Mouse (Mus musculus) megakaryocyte progenitor cell, adult 5-6 weeks (primary cell): Measurements from ENCODE around the gene Vwa3b. TPM values are rescaled to one million over a fixed set of nuclear protein-coding genes. Genes with fewer than 3 reads are reported as not detected.

ENCODE experiments used
- ATAC-seq: replicated peaks from 2 replicates; pipeline ENCODE4 v1.8.0; 2016; ENCODE audit warnings: mild to moderate bottlenecking, moderate TSS enrichment, inconsistent platforms; ENCODE audit not compliant: poor library complexity
- total RNA-seq, 2 experiments: library from RNA; stranded (forward) in 1 of 2; stranded (reverse) in 1 of 2; fragments of 157-497, 149-512 nt in 1 of 2; fragments of 200-1000 nt in 1 of 2; gene quantifications; 2 replicates each; pipeline versions ENCODE4 v1.2.3 to v1.2.4; 2015 to 2017

Gene Vwa3b
- total RNA-seq, 2 experiments from 2014 or later, result not detected

DNA sequence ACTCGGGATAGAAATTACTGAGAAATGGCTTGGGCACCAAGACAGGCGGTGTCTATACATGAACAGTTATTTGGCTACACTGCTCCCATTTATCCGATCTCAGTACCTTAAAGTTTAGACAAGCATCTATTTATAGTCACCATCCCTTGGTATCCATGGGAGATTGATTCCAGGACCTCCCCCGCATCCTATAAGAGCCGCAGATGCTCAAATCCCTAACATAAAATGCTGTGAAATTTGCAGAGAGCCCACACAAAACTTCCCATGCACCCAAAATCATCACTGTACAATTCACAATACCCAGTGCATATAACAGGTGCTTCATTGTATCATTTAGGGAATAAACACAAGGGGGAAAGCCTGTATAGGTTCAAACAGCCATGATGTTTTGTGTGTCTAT, 89.5 kb downstream of the Vwa3b start:
- ATAC-seq, result no peak

DNA sequence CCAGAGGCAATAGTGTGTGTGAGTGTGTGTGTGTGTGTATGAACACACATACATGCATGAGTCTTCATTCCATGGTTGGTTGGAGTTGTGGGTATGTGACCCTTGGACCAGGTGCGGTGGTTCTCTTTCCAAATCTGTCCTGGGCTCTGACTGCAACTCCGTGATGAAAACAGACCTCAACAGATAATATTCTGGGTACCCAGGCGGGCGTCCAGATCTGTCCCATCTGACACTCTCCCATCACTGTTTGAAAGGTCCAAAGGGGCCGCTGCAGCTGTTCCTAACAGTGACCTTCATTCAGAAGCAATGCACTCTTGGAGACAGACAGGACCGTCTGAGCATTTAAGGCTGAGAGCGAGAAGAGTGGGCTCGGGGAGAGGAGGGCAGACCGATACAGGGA, 90.2 kb downstream of the Vwa3b start:
- ATAC-seq, result no peak

DNA sequence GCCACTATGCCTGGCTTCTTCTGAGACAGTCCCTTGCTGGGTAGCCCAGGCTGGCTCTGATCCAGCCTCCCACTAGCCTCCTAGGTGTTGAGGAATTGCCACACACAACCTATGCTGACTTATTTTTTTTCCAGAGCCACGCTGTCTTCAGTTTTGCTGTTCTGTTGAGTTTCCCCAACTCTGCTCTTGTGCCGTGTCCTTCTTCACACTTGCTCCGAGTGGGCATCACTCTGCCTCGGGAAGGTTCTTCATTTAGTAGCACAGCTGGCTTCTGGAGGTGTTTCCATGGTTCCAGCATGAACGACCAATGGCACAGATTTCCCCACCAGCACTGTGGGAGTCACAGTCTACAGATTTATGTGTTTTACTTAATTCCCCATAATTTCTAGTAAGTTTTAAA, 91.6 kb downstream of the Vwa3b start:
- no peak for ATAC-seq

DNA sequence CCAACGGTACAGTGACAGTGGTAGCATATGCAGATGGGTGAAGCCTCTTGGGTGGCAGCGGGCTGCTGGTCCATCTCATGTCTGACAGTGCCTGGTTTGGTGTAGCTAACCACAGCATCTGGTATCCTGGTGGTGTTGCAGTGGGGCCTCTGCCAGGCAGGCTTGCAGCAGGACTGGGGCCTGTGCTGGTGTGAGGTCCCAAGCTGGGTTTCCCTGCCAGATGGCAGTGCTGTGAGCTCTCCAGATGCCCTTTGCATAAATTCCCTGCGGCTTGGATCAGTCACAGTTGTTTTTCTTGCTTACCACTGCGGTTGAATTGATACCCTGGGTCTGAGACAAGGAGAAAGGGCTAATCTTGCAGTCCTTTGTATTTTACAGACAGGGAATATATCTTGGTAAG, 95.9 kb downstream of the Vwa3b start:
- no peak for ATAC-seq

DNA sequence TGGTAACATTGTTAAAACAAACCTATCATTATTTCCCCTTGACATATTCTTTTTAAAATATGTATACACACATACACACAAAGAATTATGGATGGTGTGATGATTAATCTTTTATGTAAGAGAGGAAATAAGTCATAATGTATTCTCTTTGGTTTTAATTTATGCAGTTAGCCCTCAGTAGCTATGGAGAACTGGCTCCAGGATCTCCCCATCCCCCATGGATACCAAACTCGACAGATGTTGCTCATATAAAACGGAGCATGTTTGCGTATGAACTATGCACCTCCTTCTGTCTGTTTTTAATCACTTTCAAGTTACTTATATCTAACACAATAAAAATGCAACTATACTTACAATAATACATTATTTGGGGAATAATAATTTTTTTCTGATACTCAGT, 96.4 kb downstream of the Vwa3b start:
- ATAC-seq, result no peak

DNA sequence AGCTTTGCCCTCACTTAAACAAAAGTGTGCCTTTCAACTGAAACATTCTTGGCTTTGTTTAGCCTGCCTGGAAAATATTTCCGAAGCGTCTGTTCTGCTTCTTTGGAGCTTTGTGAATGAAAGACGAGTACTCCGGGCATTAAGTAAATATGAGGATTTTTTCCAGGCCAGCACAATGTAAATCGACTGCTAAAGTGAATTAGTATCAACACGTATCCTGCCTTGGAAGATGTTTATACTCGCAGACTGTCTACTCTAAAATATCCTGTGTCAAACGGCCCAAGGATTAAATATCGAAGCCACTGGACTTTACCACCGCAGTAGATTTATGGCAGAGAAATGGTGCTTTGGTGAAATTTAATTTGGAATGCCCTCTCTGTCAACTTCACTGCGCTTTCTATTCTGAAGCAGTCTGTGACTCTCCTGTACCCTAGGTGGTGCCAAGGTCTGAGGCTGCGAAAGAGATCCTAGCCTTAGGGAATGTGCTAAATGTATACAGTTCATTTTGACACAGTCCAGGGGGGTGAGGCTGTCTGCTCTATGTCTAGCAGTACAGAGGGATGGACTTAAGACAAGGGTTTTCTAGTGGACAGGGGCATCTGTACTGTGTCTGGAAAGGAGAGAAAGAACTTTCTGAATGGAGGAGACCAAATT, 98.4 kb downstream of the Vwa3b start:
- no peak for ATAC-seq

DNA sequence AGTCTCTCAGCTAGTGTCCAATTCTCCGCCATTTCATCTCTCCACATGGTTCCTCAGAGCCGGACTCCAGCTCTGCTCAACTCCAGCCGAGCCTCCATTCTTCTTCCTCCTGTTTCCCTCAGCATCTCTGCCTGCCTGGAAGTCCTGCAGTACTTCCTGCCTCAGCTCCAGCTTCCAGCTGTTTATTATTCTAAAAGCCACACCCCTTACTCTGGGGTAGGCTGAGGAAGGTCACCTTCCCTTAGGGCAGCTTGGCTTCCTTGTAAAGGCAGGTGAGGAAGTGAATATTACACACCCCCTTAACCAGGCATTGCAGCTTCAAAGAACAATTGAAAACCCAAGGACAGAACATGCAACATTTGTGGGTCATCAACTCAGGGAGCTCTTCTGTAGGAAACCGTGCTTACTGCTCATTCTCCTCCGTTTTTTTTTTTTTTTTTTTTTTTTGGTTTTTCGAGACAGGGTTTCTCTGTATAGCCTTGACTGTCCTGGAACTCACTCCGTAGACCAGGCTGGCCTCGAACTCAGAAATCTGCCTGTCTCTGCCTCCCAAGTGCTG, 103.7 kb downstream of the Vwa3b start:
- ATAC-seq, result no peak

DNA sequence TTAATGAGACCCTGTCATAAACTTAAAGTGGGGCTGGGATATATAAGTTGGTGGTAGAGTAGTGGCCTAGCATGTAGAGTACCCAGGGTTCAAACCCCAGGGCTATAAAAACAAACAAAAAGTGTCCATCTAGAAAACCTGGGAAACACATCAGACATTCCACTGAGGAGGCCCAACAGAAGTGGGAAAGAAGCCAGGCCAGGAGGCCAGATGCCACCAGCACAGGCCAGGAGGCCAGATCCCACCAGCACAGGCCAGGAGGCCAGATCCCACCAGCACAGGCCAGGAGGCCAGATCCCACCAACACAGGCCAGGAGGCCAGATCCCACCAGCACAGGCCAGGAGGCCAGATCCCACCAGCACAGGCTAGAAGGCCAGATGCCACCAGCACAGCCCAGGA, 104.8 kb downstream of the Vwa3b start:
- no peak for ATAC-seq

DNA sequence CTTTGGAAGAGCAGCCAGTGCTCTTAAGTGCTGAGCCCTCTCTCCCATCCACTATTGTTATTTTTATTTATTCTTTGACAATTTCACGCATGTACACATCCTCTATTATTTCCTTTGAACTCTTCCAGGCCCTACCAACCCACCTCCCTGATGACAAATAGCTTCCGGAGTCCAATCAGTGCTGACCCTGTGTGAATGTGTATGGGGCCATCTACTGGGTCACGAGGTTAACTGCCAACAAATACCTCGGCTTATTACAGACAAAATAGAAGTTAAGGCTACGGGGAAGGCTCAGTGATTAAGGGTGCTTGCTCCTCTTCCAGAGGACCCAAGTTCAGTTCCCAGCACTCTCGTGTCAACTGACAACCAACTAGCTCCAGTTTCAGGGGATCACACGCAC, 106.0 kb downstream of the Vwa3b start:
- no peak for ATAC-seq

DNA sequence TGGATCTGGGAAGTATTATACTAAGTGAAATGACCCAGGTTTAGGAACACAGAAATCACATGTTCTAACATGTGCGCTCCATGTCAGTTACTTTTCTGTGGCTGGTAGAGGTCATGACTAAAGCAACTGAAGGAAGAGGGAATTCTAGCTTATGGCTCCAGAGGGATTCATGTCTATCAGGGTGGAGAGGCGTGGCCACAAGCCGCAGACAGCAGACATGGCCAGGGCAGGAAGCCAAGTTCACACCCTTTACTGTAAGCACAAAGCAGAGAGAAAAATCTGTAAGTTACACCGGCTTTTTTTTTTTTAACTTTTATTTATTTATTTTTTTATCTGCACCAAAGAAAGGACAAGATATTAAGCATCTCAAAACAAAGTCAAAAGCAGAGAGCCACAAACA, 119.6 kb downstream of the Vwa3b start:
- ATAC-seq, result no peak

DNA sequence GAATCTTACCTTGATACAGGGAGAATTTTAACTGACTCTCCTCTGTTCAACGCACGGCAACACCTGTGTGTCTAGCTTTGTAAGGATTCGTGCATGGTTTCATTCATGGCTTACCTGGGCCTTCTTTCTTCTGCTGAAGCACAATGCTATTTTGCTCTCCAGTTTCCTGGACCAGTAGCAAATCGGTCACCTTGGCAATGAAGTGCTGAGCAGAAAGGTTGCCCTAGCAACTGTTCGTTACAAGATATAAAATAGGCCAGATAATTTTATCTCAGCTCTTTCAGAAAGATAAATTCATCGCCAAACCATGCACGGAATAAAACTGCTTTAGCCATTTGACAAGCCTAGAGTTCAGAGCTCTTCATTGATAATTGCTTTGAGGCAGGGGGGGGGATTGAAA, 123.5 kb downstream of the Vwa3b start:
- no peak for ATAC-seq

DNA sequence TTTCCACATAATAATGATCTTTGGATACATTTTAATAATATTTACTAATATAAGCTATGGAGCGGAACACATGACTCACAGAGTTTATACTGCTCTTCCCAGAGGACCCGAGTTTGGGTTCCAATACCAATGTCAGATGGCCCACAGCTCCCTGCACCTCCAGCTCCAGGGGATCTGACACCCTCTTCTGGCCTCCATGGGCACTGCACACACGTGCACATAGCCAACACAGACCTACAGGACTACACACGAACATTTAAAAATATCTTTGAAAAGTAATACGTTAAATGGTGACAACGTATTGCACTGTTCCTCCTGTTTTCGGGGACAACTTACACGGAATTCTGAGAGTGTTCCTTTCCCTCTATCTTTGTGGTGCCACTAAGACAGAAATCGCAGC, 125.5 kb downstream of the Vwa3b start:
- ATAC-seq, result no peak

DNA sequence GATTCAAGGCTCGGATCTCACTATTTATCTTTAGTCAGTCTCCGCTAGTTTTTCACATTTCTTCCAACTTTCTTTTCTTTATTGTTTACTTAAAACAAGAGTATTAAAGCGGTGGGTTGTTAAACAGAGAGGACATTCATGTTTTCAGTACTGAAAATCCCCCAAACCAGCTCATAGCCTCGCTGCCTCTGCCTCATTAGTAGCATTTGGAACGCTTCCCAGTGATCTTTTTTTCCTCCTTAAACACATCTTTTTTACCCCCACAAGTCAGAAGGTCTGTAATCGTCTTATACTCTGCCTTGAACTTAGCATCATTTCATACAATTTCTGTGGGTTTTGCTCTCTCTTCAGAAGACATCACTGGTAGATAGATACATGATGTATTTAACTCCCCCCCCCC, 139.7 kb downstream of the Vwa3b start:
- ATAC-seq, result no peak

DNA sequence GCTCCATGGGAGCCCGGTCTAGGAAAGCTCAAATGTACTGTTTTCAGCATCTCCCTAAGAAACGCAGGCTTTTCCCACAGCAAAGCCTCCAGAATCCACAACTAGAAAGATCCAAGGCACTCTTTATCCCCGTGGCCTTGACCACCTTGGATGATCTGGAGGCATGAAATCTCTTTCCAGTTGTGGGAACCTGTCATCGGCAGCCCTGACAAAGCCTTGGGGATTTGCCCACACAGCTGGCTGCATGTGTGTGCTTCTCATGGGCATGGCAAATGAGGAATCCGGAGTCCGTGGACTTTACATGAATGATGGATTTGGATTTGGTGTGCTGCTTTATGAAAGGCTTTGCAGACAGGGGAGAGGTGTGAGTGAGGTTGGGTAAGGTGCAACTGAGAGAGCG, 141.5 kb downstream of the Vwa3b start:
- ATAC-seq, result no peak

DNA sequence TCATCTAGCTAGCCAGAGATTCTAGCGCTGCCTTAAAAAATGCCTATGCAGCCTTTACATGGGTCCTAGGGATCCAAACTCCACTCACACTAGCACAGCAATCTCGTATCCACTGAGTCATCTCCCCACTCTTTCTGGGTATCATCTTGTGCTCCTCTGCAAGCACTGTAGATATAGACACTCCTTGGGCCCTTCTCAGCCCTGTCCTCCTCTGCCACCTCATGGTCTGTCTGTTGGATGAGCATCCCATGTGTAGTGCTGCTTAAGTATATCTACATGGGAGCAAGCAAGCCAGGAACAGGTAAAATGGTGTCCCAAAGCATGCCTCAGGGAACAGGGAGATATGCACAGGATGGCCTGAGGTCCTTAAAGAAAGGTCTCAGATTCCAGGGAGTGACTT, 151.5 kb downstream of the Vwa3b start:
- no peak for ATAC-seq

DNA sequence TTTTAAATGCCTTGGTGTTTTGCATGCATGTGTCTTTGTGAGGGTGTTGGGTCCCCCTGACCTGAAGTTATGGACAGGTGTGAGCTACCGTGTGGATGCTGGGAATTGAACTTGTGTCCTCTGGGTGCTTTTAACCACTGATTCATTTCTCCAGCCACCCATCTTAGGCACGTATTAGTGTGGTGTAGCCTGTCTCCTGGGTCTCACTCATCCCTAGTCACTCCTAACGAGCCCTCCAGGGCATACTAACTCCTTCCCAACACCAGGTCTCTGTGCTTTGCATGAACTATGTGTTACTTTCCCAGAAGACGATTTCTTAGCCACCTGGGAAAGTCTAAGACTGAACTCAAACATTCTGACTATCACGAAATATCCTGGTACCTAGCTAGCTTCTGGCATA, 153.5 kb downstream of the Vwa3b start:
- ATAC-seq, result no peak

DNA sequence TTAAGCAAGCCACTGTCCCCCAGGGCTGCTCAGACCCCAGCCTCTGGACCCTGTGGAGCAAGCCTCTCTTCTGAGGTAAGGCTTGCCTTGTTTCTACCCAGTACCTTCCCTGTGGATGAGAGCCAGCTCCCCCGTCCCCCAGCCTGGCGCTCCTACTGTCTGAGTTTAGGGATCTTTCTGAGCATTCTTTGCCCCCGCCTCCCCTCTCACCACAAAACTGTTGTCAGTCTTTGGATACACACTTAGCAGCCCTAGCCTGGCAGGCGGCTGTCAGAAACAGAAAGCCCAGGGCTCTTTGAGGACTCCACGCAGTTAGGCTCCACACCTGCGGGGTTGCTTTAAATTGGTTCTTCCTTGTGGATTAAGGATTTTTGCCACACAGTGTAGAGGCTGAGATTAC, 160.7 kb downstream of the Vwa3b start:
- no peak for ATAC-seq

DNA sequence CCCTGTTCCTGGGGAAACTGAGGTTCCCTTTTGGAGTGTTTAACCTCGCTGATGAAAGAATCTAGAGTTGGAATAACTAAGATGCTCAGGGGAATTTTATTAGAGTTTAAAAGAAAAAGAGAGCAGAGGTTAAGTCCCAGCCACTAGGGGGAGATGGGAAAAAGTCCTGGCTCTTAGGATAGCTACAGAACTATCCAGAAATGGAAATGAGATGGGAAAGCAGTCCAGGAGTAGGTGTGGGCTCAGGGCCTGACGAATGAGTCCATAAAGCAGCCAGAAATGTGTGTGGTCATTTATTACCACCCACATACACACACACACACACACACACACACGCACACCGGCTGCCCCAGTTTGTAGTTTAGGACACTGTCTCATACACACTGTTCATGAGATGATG, 168.2 kb downstream of the Vwa3b start:
- ATAC-seq, result no peak

DNA sequence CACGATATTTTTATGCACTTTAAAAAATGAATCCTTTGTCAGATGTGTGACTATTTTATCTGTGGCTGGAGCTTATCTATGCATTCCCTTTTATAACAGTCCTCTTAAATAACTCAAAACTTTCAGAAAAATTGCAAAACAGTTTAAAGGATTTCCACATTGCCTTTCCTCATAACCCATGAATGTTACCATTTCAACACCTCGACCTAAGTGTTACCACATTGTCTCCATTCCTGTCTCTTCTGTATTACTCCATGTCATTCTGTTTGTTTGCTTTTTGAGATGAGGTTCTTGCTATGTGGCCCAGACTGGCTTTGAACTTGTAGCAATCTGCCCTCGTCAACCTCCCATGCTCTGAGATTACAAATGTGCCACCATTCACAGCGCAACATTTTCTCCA, 175.0 kb downstream of the Vwa3b start:
- ATAC-seq, result peak; percentile 71

DNA sequence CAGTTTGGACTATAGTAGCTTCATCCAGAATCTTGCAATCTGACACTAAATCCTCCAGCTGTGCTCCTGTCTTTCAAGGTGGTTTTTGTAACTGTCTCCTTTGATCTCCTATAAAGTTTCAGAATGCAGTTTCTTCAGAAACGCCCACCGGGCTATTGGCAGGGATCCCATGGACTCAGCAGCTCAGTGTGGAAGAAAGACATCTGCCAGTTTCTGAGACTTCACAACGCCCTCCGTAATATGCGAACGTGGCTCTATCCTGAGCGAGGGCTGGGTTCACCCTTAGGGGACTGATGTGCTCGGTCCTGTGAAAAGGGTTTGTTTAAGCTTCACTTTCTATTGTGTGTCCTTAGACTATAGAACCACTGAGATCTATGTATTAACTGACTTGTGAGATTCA, 181.3 kb downstream of the Vwa3b start:
- no peak for ATAC-seq

DNA sequence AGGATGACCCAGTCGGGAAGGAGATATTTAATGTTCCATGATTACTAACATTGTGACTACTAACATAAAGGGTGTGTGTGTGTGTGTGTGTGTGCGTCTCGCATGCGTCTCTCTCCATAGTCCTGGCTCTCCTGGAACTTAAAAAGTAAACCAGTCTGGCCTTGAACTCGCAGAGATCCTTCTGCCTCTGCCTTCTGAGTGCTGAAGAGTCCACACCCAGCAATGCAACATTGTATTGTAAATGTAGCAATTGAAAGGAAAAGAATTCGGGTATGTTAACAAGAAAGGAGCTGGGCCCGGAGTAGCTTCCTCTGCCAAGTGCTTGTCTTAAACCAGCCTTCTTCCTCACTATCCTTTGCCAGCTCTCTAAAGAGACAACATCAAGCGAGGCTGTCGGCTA, 186.0 kb downstream of the Vwa3b start:
- ATAC-seq, result no peak

DNA sequence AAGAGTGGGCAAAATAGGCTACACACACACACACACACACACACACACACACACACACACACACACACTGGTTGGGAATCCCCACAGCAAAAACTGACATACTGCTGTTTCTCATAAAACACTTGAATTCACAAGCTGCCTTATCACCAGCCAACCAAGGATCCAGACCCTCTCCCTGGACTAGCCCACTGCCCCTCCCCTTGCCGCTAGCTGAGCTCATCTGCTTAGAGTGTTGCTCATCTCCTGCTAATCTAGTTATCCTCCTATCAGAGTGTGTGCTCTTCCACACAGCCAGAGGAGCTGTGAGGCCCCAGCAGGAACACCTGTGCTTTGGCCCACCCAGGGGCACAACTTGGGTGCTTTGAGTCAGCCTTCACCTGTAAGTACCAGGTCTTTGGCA, 187.7 kb downstream of the Vwa3b start, which contains the start of gene Cnga3:
Gene Cnga3 (plus strand): TSS at position 291 of the 400 bp plus-strand sequence.
- ATAC-seq, result no peak

DNA sequence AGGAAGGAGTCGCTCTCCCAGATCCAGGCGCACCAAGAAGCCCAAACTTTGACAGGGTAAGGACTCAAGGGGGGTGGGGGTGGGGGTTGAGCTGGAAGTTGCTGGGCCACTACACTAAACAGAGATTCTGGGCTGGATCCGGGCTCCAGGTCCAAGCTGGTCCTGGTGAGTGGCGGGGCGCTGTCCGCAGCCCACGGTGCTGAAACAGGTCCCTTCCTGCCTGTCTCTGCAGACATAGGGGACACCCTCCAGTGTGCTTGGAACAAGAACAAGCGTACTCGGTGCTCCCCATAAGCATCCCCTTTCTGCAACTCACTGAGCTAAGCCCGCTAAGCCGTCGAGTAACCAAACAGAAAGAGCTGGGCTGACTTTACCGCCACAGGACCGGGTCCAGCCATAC, 192.0 kb downstream of the Vwa3b start:
- ATAC-seq, result peak; percentile 74; the same call in 1 of the 2 replicates
